Mouse (Mus musculus) neutrophil, adult 5-6 weeks (primary cell): Measurements from ENCODE around the gene Ajap1. TPM values are rescaled to one million over a fixed set of nuclear protein-coding genes. Genes with fewer than 3 reads are reported as not detected.

Source experiments
- ATAC-seq: fragments of 151-379, 151-347 bp; 2 replicates; pipeline ENCODE4 v1.8.0; 2017; ENCODE audit warnings: mild to moderate bottlenecking, moderate TSS enrichment; ENCODE audit not compliant: insufficient number of reproducible peaks, poor library complexity, low FRiP score, severe bottlenecking; ENCODE audit errors: extremely low read depth
- total RNA-seq: library from RNA; stranded (forward); fragments of 200-1000 nt; gene quantifications from 2 replicates; pipeline ENCODE4 v1.2.3, GENCODE M21; 2017

Ajap1 gene
- total RNA-seq = not detected in 2 replicates

DNA sequence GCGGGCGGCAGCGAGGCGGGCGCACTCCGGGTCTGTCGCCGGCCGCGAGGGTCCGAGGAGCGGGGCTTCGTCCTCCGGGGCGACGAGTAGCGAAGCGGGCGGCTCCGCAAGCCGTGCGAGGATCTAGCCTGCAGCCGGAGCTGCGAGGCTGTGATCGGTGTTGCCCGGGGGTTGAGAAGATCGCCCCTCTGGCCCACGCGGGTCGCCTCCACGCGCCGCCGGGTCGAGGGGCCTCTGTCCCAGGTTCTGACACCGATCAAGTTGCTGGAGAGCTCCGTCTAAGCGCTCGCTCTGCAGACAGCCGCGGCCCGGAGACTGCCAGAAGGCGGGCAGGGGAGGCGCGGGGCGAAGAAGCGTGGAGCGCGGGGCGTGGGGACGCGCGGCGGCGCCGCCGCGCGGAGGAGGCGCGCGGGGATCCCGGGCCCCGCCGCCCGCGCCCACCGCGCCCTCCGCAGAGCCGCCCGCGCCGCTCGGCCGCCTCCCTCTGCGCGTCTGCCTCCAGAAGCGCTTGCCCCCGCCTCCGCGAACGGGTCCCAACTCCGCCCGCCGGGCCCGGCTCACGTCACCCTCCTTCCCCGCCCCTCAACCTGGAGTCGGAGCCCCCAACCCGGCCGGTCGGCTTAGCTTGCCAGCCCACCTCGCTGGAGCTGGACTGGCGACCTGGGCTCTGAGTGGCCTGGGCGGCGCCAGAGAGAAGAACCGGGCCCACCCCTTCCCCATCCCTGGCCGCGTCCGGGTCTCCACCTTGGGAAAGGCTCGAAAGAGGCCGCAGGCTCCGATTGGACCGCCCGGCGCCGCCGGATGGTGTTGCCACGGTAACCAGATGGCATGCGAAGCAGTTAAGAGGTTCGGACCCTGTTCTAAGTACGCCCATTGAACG, at the start of gene Ajap1:
Gene Ajap1, minus strand, starts transcription at position 353 of the 880 bp plus-strand sequence.
- no peak for ATAC-seq

DNA sequence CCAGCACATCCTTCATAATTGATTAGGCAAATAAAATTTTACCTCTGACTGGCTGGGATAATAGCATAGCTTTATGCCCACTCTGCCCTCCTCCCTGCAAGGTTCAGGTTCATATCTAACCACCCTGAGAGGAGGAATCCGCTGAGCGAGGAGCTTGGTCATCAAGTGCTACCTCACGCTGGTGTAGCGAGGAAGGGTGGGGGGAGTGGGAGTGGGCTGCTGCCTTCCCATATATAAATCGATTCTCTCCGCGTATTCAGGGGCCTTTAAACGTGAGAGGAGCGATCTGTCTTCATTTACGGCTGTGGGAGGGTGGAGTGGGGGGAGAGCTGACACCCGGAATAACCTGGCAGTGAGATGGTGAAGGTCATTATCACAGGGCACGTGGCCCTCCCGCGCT, 47.9 kb upstream of the Ajap1 start:
- no peak for ATAC-seq

DNA sequence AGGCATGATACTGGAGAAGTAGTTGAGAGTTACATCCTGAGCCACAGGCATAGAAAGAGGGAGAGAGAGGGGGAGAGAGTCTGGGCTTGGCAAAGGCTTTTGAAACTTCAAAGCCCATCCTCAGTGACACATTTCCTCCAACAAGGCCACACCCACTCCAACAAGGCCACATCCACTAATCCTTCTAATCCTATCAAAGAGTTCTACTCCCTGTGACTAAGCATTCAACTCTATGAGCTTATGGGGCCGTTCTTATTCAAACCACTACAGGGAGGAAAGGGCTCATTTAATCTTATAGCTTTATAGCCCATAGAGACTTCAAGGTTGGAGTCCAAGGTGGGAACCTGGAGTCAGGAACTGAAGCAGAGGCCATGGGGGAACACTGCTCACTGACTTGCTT, 39.0 kb upstream of the Ajap1 start:
- ATAC-seq = no peak

DNA sequence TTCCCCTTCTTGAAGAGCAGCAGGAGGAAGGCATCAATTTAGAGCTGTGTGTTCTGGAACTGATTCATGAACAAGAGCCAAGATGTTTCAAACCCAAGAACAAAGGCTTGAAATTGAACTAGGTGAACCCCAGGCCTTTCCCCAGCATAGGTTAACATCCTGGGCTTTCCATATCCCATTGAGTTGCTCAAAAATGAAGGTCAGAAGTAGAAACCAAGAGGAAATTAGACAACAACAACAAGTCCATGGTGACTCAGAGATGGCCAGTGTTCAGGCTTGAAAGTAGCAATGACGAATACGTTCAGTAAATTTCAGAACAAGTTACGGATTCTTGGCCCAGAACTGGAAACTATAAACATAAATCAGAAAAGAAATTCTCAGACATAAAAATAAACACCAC, 37.3 kb upstream of the Ajap1 start:
- no peak for ATAC-seq

DNA sequence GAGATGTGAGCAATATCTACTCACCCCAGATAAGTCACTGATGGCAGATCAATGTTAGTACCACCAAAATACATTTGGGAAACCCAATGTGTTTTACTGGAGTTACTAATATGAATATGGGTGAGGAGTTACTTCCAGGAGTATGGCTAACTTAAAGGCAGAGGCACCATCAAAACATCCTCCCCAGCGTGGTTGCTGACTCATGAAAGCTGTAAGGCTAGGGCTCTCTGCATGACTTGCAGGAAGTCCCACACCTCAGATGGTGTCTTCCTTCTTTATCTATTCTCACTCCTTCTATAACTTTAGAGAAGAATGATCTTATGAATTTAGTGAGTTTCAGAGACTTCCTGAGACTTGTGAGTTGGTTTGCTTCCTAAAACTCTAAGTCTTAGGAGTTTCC, 36.7 kb upstream of the Ajap1 start:
- no peak for ATAC-seq

DNA sequence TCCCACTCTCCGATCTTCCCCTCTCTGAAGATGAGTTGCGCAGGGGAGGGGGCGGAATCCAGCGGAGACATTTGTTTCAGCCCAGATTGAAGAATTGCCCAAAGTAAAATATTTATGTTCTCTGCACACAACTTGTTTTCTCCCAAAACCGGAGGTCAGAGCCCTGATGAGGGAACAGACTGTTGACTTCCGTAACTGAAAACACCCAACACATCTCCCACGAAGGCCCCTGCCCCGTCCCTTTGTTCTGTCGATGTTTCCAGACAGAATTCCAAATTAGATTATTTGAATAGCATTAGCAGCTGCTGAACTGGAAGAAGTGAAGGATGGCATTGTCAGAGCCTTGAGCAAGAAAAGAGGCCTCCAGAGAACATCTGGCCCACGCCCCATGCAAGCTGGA, 33.2 kb upstream of the Ajap1 start:
- ATAC-seq = no peak

DNA sequence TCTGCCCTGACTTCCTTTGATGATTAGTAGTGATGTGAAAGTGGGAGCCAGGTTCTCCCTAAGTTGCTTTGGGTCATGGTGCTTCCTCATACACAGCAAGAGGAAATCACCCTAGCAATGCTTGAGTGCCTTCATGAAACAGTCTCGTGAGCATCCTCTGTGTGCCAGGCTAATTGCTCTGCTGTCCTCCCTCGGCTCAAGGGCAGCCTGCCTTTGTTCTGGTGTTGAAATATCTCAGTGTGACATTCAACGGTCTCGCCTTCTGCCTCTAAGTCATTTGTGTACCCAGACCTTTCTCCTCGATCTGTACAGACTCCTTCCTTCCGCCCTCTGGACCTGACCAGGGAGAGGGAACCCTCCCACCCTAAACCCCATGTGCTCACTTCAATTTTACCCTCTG, 31.5 kb upstream of the Ajap1 start:
- ATAC-seq = no peak

DNA sequence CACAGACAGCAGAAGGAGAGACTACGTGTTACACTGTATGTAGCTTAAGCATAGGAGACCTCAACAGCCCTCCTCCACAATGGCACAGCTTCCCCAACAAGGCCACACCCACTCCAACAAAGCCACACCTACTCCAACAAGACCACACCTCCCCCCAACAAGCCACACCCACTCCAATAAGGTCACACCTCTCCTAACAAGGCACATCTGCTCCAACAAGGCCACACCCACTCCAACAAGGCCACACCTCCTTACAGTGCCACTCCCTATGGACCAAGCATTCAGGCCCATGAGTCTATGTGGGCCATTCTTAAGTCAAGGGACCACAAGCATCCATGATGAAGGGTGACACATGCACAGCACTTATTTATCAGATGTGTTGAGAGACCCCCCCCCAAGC, 28.9 kb upstream of the Ajap1 start:
- no peak for ATAC-seq

DNA sequence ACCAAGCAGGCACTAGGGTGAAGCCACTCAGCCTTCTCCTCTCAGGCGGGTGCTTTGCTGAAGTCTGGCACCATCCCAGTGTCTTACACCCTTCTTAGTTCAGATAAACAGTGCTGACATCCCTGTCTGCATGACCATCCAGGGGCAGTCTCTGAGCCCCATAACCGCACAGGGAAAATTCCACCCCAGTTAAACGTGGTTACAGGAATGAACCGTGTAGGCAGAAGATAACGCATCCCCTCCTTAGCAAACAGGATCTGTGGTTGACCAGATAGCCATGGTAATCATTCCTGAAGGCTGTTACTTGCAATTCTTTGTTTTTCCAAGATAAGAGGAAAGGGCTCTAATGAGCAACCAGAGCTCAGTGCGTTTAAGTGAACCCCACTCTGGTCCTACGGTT, 19.3 kb upstream of the Ajap1 start:
- no peak for ATAC-seq

DNA sequence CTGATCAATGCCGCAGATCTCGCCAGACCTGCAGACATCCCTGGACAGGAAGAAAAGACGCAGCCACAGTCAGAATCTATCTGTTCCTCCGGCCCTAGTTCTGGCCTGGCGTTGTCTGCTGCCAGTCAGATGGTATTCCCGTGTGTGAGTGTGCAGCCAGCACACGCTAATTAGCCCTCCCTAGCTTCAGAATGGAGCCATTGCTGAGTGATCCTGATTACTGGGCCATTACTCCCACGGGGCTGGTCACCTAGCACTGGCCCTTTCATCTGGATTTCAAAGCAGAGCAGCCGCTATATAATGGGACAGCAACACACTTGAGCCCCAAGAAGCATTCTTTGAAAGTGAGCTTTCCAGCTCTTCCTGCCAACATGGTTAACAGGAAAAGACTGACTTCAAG, 9.8 kb upstream of the Ajap1 start:
- no peak for ATAC-seq

DNA sequence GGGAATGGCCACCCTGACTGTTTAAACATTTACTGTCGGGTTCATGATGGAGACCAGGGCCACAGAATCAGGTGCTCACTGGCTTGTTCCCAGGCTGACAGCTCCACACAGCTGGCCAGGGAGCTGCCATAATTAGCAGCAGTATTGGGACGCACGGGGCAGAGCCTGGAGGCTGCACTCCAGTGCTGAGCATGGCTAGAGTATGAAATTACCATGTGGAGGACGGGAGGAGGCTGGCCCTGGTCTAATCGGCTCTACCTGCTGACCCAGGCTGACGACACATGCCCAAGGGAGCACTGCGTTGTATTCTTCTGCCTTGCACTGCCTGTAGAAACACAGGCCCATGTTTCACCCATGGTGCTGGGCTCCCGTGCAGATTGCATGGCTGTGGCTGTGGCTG, 6.5 kb upstream of the Ajap1 start:
- ATAC-seq = no peak

DNA sequence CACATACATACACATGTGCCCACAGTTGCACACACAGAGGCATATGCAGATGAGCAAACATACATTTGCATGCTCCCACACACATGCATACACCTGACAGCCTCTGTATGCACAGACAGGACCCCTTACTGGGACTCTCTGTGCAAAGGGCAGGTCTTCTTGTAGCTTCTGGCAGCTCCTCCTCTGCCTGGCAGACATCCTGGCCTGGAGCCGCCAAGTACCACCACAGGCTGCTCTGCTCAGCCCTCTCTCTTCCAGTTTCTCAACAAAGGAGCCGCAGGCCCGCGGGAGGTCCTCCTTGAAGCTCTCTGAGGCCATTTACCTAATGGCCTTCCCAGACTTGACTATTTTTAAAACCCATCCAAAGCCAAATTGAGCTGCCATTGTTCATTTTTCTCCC, 3.3 kb upstream of the Ajap1 start:
- no peak for ATAC-seq

DNA sequence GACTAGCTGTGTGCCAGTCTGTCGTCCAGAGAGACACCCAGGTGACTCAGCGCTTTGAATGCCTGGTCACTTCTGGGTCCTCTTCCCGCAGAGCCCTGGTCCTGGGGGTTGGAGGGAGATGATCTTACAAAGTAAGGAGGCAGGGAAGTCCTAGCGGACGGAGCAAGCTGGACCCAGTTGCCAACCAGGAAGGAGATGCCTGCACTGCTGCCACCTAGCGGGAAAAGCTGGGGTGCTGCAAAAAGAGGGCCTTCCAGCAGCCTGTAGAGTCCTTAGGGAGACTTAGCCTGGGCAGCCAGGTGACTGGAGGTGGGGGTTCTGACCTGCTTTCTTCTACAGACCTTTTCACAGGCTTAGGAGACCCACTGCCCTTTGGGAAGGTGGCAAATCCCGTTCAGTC, 1.8 kb upstream of the Ajap1 start:
- ATAC-seq = no peak

DNA sequence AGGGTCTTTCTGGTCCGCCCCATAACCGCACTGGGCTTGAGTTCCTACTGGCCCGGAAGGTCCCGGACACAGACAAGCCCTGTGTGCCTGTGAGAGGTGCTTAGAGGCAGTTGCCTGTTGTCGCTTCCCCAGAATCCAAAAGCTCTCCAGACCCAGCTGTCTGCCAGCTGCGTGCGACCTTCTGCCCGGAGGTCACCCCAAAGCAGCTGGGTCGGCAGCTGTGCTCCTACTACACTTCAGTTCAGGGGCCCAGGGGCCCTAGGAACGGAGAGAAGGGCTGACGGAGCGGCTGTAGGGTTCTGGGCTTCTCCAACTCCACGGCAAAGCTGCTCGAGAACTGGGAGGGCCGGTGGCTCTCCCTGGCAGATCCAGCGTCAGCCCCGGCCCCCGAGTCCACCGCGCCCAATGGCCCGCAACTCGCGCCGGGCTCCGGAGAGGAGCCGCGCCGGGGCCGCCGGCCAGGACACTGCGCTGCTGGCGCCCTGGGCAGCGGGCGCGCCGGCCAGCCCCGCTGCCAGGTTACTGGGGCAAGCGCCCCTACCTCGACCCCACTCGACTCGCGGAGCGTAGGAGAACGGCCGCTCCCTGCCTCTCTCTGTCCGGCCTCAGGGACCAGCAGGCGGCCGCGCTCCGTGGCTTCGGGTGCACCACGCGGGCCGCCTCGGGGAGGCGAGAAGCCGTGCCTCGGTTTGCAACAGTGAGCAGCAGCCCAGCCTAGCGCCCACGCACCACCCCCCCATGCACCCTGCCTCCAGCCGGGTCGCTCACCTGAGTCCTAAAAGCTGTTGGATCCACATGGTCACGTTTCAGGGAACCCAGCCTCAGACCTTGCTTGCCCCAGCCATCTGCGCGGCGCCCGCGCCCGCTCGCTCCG, 1.0 kb downstream of the Ajap1 start:
- no peak for ATAC-seq

DNA sequence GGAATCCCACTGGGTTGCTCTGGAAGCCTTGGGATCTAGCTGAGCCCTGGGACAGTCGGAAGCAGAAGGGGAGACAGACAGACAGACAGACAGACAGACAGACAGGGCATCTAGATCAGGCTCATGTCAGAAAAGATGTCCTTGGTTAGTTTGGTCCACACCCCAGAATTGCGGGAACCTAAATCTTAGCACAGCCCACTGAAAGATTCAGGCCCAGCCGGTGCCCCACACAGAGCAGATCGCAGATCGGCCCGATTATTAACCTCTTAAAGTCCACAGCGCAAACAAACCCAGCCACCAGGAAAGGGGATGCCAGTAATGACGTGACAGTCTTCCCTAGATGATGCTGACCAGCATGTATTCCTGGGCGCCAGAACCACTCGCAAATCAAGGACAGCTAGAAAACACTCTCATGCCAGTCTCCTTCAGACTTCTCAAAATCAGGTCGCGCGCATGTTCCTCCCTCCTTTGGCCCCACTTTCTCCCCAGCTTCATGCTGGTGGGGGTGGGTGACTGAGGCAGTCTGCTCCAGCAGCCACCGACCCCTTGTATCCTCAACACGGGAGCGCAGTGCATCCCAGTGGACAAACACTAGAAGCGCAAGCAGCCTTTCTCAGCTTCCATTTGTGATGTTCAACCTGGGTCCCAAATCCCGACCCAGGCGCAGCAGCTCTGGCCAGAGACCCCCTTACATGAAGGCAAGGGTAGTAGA, 1.9 kb downstream of the Ajap1 start:
- no peak for ATAC-seq

DNA sequence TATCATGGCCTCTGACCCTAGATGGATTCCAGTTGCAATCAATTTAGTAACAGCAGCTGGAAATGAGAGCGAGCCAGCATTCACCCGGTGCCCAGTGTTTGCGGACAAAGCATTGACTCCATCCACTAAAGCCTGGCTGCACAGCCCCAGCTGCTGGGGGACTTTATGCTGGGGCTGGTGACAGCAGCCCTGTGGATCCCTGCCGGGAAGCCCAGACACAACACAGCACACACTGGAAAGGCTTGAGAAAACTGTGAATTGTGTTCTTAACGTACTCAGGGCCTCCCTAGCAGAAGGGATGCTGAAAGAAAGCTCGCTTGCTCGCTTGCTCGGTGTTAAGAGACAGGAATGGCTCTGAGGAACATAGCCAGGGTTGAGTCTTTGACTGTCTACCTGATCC, 3.5 kb downstream of the Ajap1 start:
- no peak for ATAC-seq

DNA sequence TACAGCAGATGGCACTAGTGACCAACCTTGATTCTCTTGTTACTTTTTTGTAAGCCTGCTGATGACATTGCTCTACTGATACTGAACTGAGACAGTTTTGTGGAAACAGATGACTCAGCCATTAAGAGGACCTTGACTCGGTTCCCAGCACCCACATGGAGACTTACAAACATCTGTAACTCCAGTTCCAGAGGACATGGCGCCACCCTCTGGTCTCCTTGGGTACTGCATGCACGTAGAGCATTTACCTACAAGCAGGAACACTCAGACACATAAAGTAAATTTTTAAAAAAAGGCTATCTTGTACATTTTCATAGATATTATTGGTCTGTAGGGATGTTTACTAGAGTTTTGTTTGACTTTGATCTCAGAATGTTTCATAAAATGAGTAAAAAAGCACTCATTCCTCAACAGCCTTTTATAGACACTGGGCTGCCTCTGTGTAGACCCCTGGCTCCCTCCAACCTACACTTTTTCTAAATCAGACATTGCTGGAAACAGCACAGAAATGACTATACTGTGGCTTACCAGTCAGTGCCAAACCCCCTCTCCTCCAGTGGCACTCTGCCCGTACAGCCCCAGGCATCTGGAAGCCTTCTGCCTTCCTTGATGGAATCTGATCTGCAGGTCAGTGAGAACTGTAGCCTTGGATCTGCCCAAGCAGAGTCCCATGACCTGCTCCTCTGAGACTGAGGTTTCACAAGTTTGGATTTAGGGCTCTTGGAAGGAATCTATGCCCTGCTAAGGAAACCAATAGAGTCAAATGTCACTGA, 8.9 kb downstream of the Ajap1 start:
- ATAC-seq = no peak

DNA sequence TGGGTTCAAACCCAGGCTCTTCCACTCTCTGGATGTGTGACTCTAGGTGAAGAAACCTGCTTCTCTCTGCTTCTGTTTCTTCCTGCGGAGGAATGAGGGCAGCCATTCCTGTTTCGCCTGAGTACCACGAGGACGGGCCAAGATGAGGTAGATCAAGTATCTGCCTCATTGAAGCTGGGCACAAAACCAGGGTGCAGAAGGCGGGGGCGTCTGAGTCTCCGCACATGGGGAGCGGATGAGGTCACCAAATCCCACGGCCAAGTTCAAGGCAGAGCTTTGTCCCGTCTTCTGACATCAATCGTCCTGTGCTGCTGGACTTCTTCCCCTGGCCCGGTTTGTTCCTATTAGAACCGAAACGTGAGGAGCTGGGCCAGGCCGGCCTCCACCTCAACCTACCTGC, 12.9 kb downstream of the Ajap1 start:
- no peak for ATAC-seq

DNA sequence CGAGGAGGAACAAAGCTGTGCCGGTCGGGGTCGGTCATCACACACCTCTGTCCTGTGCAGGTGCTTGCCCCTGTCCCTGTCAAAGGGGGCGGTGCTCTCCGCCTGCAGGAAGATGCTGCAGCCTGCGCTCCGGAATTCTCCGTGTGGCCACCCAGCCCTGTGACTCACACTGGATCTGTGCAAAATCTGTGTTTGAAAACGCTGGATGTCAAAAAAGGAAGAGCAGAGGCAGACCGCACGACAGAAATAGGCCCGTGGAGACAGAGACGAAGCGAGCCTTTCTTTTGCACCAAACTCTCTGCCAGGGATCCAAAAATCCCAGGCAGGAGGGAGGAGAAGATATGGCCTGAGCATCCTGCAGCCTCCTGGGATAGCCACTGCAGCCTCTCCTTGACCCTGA, 22.7 kb downstream of the Ajap1 start:
- ATAC-seq = no peak
